Mouse (Mus musculus) CH12.LX (cell line): ENCODE measurements around the gene Lhb. TPM values are rescaled to one million over a fixed set of nuclear protein-coding genes. Genes with fewer than 3 reads are reported as not detected.

Experiments
- DNase-seq: peaks from one replicate; pipeline ENCODE4 v3.0.0-alpha.2; 2013; ENCODE audit errors: extremely low read depth
- H3K27ac ChIP-seq: 2 replicates; pipeline ENCODE4 v1.5.1; 2012; ENCODE audit warnings: low read depth, mild to moderate bottlenecking, control low read depth, moderate library complexity; ENCODE audit not compliant: insufficient read depth
- H3K27me3 ChIP-seq: replicated peaks from 2 replicates; pipeline ENCODE3; 2012; ENCODE audit warnings: inconsistent platforms
- H3K36me3 ChIP-seq, 2 experiments: replicated peaks in 1 of 2; 2 replicates each; pipeline versions ENCODE3 to v1.6.1; 2012; ENCODE audit warnings: inconsistent platforms in 1 of 2, low read length in 1 of 2, mild to moderate bottlenecking in 1 of 2, mixed read lengths in 1 of 2, moderate library complexity in 1 of 2; ENCODE audit not compliant: control insufficient read depth in 1 of 2, insufficient read depth in 1 of 2
- H3K4me1 ChIP-seq, 2 experiments: 2 replicates each; pipeline ENCODE4 v1.6.1; 2012; ENCODE audit warnings: inconsistent platforms in 1 of 2, moderate library complexity in 1 of 2; ENCODE audit not compliant: insufficient read depth in 2 of 2, control insufficient read depth in 1 of 2
- H3K4me2 ChIP-seq: 2 replicates; pipeline ENCODE4 v1.6.1; 2012; ENCODE audit warnings: low read depth, mild to moderate bottlenecking, control low read depth; ENCODE audit not compliant: poor library complexity, insufficient read depth, severe bottlenecking
- H3K4me3 ChIP-seq, 3 experiments: fragments of 150-350 bp in 1 of 3; sonication (generic) in 1 of 3; replicated peaks in 1 of 3; 2 replicates each; pipeline versions ENCODE3 to v1.5.1; 2011 to 2012; ENCODE audit warnings: low read depth in 2 of 3, low read length in 2 of 3, mild to moderate bottlenecking in 2 of 3, moderate library complexity in 2 of 3, control low read depth in 1 of 3, improper control_type of control experiment in 1 of 3, inconsistent platforms in 1 of 3, mixed read lengths in 1 of 3; ENCODE audit not compliant: poor library complexity in 1 of 3
- H3K79me2 ChIP-seq: replicated peaks from 2 replicates; pipeline ENCODE4 v1.6.1; 2012; ENCODE audit warnings: mild to moderate bottlenecking, moderate library complexity; ENCODE audit not compliant: control insufficient read depth, poor library complexity, insufficient read depth, severe bottlenecking; ENCODE audit errors: extremely low read depth
- H3K9ac ChIP-seq: 2 replicates; pipeline ENCODE4 v1.6.1; 2012; ENCODE audit warnings: low read depth, mild to moderate bottlenecking, control low read depth, moderate library complexity; ENCODE audit not compliant: insufficient read depth
- H3K9me3 ChIP-seq: replicated peaks from 2 replicates; pipeline ENCODE3; 2012; ENCODE audit warnings: low read length, inconsistent platforms, mixed read lengths
- CHD2 ChIP-seq: IDR thresholded peaks from 2 replicates; pipeline ENCODE4 v1.6.1; 2011; ENCODE audit warnings: low read length, improper control_type of control experiment
- ELF1 ChIP-seq: IDR thresholded peaks from 2 replicates; pipeline ENCODE4 v1.6.1; 2014; ENCODE audit warnings: low read depth, mild to moderate bottlenecking, inconsistent platforms, low read length, improper control_type of control experiment
- EP300 ChIP-seq: IDR thresholded peaks from 2 replicates; pipeline ENCODE4 v1.6.1; 2011; ENCODE audit warnings: low read length, improper control_type of control experiment
- ETS1 ChIP-seq: conservative IDR thresholded peaks from 2 replicates; pipeline ENCODE4 v1.6.1; 2012; ENCODE audit warnings: low read depth, mild to moderate bottlenecking, inconsistent platforms, low read length, improper control_type of control experiment, moderate library complexity
- GABPA ChIP-seq: IDR thresholded peaks from 2 replicates; pipeline ENCODE4 v1.6.1; 2012; ENCODE audit warnings: low read depth, low read length, improper control_type of control experiment, inconsistent platforms; ENCODE audit not compliant: insufficient replicate concordance
- HCFC1 ChIP-seq: IDR thresholded peaks from 2 replicates; pipeline ENCODE4 v1.6.1; 2012; ENCODE audit warnings: low read depth, mild to moderate bottlenecking, inconsistent platforms, low read length, improper control_type of control experiment
- IRF4 ChIP-seq: IDR thresholded peaks from 2 replicates; pipeline ENCODE4 v1.6.1; 2014; ENCODE audit warnings: low read depth, mild to moderate bottlenecking, inconsistent platforms, low read length, improper control_type of control experiment
- MAFK ChIP-seq: IDR thresholded peaks from 2 replicates; pipeline ENCODE4 v1.6.1; 2011; ENCODE audit warnings: low read length, improper control_type of control experiment; ENCODE audit not compliant: insufficient replicate concordance
- MEF2A ChIP-seq: IDR thresholded peaks from 2 replicates; pipeline ENCODE4 v1.6.1; 2014; ENCODE audit warnings: low read depth, mild to moderate bottlenecking, inconsistent platforms, low read length, improper control_type of control experiment, borderline replicate concordance
- MXI1 ChIP-seq: IDR thresholded peaks from 2 replicates; pipeline ENCODE4 v1.6.1; 2011; ENCODE audit warnings: mild to moderate bottlenecking, low read depth, low read length, improper control_type of control experiment
- MYC ChIP-seq: IDR thresholded peaks from 2 replicates; pipeline ENCODE4 v1.6.1; 2011; ENCODE audit warnings: low read depth, mild to moderate bottlenecking, improper control_type of control experiment, low read length
- NELFE ChIP-seq: IDR thresholded peaks from 2 replicates; pipeline ENCODE4 v1.6.1; 2011; ENCODE audit warnings: low read depth, low read length, improper control_type of control experiment
- PAX5 ChIP-seq: IDR thresholded peaks from 2 replicates; pipeline ENCODE4 v1.6.1; 2012; ENCODE audit warnings: low read length, inconsistent platforms, mixed read lengths
- POLR2A ChIP-seq: IDR thresholded peaks from 2 replicates; pipeline ENCODE4 v1.6.1; 2011; ENCODE audit warnings: low read depth, mild to moderate bottlenecking, improper control_type of control experiment, low read length
- POLR2AphosphoS2 ChIP-seq: IDR thresholded peaks from 2 replicates; pipeline ENCODE4 v1.6.1; 2011; ENCODE audit warnings: low read depth, low read length, improper control_type of control experiment
- RAD21 ChIP-seq: IDR thresholded peaks from 2 replicates; pipeline ENCODE4 v1.6.1; 2011; ENCODE audit warnings: low read depth, mild to moderate bottlenecking, low read length, improper control_type of control experiment, moderate library complexity
- RCOR1 ChIP-seq: conservative IDR thresholded peaks from 2 replicates; pipeline ENCODE4 v1.6.1; 2012; ENCODE audit warnings: low read depth, mild to moderate bottlenecking, inconsistent platforms, low read length, improper control_type of control experiment
- SIN3A ChIP-seq: IDR thresholded peaks from 2 replicates; pipeline ENCODE4 v1.6.1; 2012; ENCODE audit warnings: low read length, improper control_type of control experiment, inconsistent platforms
- TCF12 ChIP-seq: IDR thresholded peaks from 2 replicates; pipeline ENCODE4 v1.6.1; 2014; ENCODE audit warnings: low read depth, mild to moderate bottlenecking, inconsistent platforms, low read length, improper control_type of control experiment
- USF1 ChIP-seq: IDR thresholded peaks from 2 replicates; pipeline ENCODE4 v1.6.1; 2014; ENCODE audit warnings: low read depth, mild to moderate bottlenecking, inconsistent platforms, low read length, improper control_type of control experiment
- USF2 ChIP-seq: conservative IDR thresholded peaks from 2 replicates; pipeline ENCODE4 v1.6.1; 2011; ENCODE audit warnings: low read depth, low read length, improper control_type of control experiment
- ZKSCAN1 ChIP-seq: IDR thresholded peaks from 2 replicates; pipeline ENCODE4 v1.6.1; 2012; ENCODE audit warnings: low read depth, inconsistent platforms, low read length, improper control_type of control experiment, borderline replicate concordance
- ZNF384 ChIP-seq: IDR thresholded peaks from 2 replicates; pipeline ENCODE4 v1.6.1; 2012; ENCODE audit warnings: low read depth, low read length, improper control_type of control experiment, inconsistent platforms
- dilution Hi-C: fragments of 300-500 bp; cut with MboI; formaldehyde crosslinking; loops from 2 replicates; pipeline ENCODE4 v1.14.3; 2020; ENCODE audit warnings: low sequenced_read_pairs; ENCODE audit not compliant: extremely low pct_unique_long_range_greater_than_20kb, extremely low pct_ligation_motif_present
- in situ Hi-C: fragments of 300-500 bp; cut with MboI; formaldehyde crosslinking; loops from 3 replicates; pipeline ENCODE4 v1.14.3; 2019; ENCODE audit warnings: low sequenced_read_pairs, low pct_ligation_motif_present, low pct_unique_long_range_greater_than_20kb, mixed read lengths
- polyA plus RNA-seq: library from polyadenylated mRNA; unstranded; fragments of >175 nt; gene quantifications from 2 replicates; pipeline ENCODE4 v1.2.1, GENCODE M21; 2012; ENCODE audit warnings: low read depth; ENCODE audit not compliant: insufficient read length
- total RNA-seq, 2 experiments: library from RNA; depleted of rRNA; stranded (reverse); fragments of 300-350 nt in 1 of 2; fragments of >200 nt in 1 of 2; gene quantifications; 2 replicates each; pipeline ENCODE4 v1.2.3; 2012 to 2014

Gene Lhb
- total and polyA plus RNA-seq, 3 experiments, result not detected

- peaks cover 25% of the 10 kb centered on the region for H3K27me3 ChIP-seq
- no peak overlapping the region for H3K27ac ChIP-seq
- no peak overlapping the region for H3K9ac ChIP-seq
- H3K9me3 ChIP-seq, result no peaks in the 10 kb centered on the region
- peaks cover 6 to 19% of the 10 kb centered on the region in 2 experiments for H3K36me3 ChIP-seq
- no peaks in the 10 kb centered on the region for H3K79me2 ChIP-seq
- in situ Hi-C loops (no loop called here), dilution Hi-C loops (no loop called here)
- no peak overlapping the region for H3K4me3 ChIP-seq
- no peak overlapping the region for H3K4me2 ChIP-seq
- DNase-seq, result no peak
- H3K4me1 ChIP-seq, result peaks cover 7 to 22% of the 10 kb centered on the region in 2 experiments; a peak in 3 of 4 replicates
- no peak for TF ChIP-seq SIN3A
- TF ChIP-seq NELFE, result no peak
- no peak for TF ChIP-seq USF1
- no peak for TF ChIP-seq MAFK
- no peak for TF ChIP-seq RCOR1
- no peak for TF ChIP-seq USF2
Measured at GRCm38 (mm10) chr7:45415636-45416035, 5.0 kb upstream of the Lhb start.

GRCm38 (mm10) chr7:45417962-45418492, 2.6 kb upstream of the Lhb start:
- Histone ChIP-seq H3K9ac (no peak overlapping the region), H3K27me3 (peaks cover 6% of the 10 kb centered on the region), H3K4me1 (peaks cover 7 to 21% of the 10 kb centered on the region in 2 experiments; a peak in 3 of 4 replicates), H3K36me3 (peaks cover 29 to 43% of the 10 kb centered on the region in 2 experiments), H3K9me3 (no peaks in the 10 kb centered on the region), H3K4me2 (no peak overlapping the region), H3K79me2 (no peaks in the 10 kb centered on the region), H3K27ac (no peak overlapping the region), H3K4me3 (no peak overlapping the region)
- DNase-seq, result no peak
- dilution Hi-C loops, result no loop called here
- no peak for TF ChIP-seq USF2
- TF ChIP-seq MXI1, result no peak
- no peak for TF ChIP-seq ZNF384
- no peak for TF ChIP-seq ZKSCAN1
- TF ChIP-seq EP300, result no peak
- no peak for TF ChIP-seq TCF12
- no peak for TF ChIP-seq CHD2
- TF ChIP-seq MAFK, result no peak
- in situ Hi-C loops, result no loop called here

- H3K9ac ChIP-seq, result no peak overlapping the region
- dilution Hi-C loops (no loop called here), in situ Hi-C loops (no loop called here)
- H3K27me3 ChIP-seq, result no peaks in the 10 kb centered on the region
- peaks cover 49 to 63% of the 10 kb centered on the region in 2 experiments for H3K36me3 ChIP-seq
- no peaks in the 10 kb centered on the region for H3K9me3 ChIP-seq
- no peak overlapping the region for H3K4me3 ChIP-seq
- H3K4me2 ChIP-seq, result no peak overlapping the region
- H3K27ac ChIP-seq, result no peak overlapping the region
- H3K79me2 ChIP-seq, result no peaks in the 10 kb centered on the region
- no peak for DNase-seq
- H3K4me1 ChIP-seq, result peaks cover 4 to 10% of the 10 kb centered on the region in 2 experiments; a peak in 2 of 4 replicates
- TF ChIP-seq MEF2A (no peak), POLR2AphosphoS2 (no peak), MYC (no peak), RAD21 (no peak), NELFE (no peak), USF1 (no peak), MAFK (no peak), POLR2A (no peak), SIN3A (no peak), HCFC1 (no peak), ETS1 (no peak), GABPA (no peak), ELF1 (no peak), IRF4 (no peak), RCOR1 (no peak), PAX5 (no peak), CHD2 (no peak), ZKSCAN1 (no peak), MXI1 (no peak)
Measured at GRCm38 (mm10) chr7:45419859-45420614, 583 bp upstream of the Lhb start.
